Mouse (Mus musculus): ENCODE data around the gene Itgb5.

The Itgb5 gene

GRCm38 (mm10) chr16:33916473-33917251, 87.2 kb downstream of the Itgb5 start:
- DNase-seq, result no peak

DNA sequence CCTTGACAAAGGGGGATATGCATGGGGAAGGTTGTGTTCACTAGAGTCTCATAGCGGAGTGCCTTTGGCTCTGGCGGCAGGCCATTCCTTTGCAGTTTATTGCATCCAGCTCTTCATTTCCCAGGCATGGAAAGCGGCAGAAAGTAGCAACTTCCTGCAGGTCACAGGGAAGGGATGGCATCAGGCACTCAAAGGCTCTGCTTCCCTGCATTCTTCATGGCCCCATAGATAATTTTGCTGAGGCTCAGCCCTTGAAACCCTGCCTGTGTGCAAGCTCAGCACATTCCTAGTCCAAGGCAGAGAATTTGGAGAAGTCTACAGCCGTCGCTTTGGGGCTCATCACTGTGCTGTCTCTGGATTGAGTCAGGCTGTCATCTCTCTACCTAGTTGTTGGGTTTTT, 87.9 kb downstream of the Itgb5 start:
- no peak for DNase-seq

GRCm38 (mm10) chr16:33917926-33918325, 88.5 kb downstream of the Itgb5 start:
- no peak for DNase-seq

DNA sequence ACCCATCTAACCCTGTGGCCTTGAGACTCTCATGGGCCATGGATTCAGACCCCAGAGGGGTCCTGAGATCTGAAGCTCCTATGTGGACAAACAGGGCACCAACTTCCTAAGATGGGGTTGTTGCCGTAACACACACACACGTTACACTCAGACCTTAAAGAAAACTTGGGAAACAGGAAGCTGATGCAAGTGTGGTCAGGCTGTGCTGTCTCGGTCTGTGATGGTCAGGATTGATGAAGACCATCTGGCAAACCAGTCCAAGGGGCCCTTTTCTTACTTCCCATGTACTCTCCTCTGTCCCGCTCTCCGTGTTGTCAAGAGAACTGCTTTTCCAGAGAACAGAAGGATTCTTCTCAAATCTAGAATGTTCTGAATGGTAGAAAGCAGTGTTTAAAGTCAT, 92.0 kb downstream of the Itgb5 start:
- no peak for DNase-seq

GRCm38 (mm10) chr16:33922111-33923000, 92.9 kb downstream of the Itgb5 start:
- peak; percentile 21 for DNase-seq

DNA sequence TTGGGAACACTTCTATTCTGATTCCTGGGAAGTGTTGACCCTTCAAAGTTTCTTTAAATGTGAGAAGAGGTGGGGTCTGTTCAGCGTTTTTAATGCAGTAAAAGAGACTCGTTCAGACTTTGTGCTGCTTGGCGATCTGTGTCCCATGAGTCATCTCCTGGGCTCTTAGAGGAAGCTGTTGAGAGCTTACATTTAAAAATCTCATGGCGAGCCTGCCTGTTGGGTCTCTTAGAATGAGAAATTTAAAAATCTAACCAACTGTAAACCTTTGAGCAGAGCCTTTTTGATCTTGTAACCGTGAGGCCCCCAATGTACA, 93.5 kb downstream of the Itgb5 start:
- DNase-seq, result no peak

DNA sequence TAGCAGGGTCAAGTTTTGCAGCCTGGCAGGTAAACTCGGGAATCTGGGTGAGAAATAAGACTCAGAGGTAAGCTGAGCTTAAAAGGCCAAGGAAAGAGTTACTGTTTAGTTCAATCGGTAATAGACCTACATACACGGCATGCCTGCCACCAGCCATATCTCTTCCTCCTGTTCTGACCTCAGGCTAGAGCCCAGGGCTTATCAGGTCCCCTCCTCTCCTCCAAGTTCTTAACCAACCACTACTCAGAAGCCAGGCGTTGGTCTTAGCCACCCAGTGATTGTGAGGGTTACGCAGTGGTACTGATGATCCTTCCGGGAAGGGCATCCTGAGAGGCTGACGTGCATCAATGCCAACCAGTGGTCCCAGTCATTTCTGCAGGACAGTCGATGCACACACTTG, 94.3 kb downstream of the Itgb5 start:
- DNase-seq, result no peak

DNA sequence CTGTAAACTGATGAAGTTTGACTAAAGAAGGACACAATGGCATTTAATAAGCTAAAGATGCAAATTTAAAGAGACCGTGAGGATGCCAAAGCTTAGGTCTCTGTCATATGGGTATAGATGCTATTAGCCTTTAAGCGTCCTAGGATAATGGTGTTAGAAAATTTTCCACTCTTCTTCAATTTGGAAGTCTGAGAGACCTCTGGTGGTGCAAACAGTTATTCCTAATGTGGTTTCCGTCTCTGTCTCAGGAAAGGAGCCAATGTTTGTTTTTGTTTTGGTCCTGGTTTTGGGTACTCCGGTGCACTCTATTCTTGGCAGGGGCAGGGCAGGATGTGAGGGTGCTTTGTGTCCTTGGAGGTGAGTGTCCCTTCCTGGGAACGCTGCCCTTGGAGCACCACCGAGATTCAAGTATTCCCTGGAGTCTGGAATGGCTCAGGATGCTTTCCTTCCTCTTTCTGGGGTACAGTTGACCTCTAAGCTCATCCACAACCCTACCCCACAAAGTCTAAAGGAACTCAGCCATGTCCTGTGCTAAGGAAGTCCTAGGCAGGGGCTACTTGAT, 97.9 kb downstream of the Itgb5 start:
- DNase-seq, result no peak

DNA sequence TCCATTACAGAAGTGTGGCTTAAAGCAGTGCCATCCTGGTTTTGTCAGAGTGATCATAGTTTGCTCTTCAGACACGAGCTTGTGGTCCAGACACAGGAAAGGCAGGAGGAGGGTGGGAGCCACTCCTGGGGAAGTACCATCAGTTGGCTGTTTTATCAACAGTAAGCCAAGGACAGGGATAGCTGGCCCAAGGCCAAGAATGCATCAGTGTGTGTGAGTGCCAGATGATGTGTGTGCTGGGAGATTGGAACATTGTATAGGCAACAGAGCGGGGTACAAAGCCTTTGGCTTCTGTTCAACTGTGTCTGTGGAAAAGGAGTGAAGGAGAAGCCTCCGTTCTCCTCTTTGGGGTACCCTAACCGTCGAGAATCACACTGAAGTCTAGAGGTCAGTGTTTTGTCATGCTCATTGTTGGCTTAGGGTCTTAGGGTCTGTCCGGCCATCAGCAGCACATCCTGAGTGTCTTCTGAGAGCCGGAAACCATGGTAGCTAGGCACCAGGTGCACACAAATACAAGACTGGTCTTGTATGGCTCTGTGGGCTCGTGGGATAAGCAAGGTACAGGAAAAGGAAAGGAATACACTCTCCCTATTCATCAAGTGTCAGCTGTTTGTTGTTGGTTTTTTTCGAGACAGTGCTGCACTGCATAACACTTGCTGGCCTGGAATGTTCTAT, 99.5 kb downstream of the Itgb5 start:
- DNase-seq, result no peak

GRCm38 (mm10) chr16:33930785-33931184, 101.3 kb downstream of the Itgb5 start:
- DNase-seq, result no peak

DNA sequence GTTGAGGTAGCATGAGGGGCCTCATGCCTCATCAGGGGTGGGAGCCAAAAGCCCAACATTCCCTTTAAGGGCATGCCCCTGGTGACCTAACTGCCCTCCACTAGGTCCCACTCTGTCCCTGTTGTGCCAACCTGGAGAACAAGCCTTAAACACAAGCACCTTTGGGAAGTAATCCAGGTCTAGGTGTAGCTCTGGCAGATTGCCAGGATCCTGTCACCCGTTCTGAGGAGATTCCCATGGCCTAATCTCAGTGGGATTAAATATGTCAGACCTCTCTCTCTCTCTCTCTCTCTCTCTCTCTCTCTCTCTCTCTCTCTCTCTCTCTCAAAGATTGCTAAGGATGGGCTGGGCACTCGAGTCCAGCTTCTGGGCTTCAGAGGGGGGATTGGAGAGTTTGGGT, 102.2 kb downstream of the Itgb5 start:
- no peak for DNase-seq

DNA sequence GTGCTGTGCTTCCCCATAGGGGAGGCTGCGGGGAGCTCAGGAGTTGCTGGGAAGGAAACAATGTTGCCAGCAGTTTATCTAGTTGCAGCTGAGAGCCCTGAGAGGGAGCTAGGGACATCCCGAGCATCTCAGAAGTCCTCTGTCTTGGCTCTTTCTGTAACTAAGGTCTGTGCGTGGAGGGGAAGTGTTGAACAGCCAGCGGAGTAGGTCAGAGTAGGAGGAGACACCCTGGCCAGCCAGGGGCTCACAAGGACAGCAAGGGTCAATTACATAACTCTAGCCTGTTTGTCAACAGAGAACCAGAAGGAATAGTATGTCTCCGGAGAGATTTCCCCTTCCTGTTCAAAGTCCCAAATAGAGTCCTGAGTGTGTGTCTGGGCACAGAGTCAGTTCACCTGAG, 102.7 kb downstream of the Itgb5 start:
- DNase-seq, result no peak

GRCm38 (mm10) chr16:33933411-33933810, 103.9 kb downstream of the Itgb5 start:
- no peak for DNase-seq

DNA sequence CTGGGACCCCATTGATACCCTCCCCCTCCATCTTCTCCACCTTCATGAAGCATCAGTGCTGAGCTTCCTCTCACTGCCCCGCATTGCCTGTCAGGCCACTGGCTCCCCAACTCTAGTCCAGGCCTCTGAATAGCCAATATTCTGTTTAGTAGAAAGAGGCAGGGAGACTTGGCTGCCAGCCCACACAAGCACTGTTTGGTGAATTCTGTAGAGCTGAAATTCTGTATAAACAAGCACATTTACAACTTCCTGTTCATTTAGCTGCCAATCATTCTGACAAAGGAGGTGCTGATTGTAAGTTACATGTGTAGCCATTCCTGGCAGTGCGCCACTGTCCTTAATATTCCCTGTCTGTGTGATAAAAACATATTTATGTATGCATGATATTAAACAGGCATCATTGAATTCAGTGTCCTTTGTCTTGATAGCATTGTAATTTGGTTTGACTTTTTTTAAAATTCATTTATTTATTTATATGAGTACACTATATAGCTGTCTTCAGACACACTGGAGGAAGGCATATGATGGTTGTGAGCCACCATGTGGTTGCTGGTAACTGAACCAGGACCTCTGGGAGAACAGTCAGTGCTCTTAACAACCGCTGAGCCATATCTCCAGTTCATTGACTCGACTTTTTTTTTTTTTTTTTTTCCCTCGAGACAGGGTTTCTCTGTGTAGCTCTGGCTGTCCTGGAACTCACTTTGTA, 105.4 kb downstream of the Itgb5 start:
- no peak for DNase-seq

DNA sequence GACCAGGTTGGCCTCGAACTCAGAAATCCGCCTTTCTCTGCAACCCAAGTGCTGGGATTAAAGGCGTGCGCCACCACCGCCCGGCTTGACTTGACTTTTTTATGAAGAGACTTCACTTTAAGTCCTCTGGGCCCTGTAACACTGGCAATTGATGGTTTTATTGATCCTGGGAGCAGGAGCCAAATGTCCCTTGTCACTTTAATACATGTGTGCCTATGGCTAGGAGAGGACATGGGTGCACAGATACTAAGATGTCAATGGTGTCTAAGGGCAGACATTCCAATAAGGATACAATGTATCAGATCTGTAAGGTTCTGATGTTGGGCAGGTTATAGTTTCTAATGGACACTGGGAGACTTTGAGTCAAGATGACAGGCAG, 105.9 kb downstream of the Itgb5 start:
- DNase-seq, result no peak

DNA sequence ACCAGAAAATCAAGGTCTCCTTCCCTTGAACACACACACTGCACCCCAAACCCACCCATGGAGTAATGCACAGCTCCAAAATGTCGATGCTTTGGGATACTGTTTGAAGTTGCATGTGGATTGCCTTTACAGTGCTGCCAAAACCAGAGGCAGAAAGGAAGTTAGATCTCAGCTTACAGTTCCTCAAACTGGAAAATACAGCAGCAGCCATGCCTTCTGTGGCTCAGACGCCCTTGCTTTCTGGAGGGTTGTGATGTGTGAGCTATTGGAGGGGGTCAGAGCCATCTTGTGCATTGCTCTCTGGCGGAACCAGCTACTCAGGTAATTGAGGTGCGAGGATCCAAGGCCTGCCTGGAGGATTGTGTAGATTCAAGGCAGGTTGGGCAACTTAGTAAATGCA, 107.4 kb downstream of the Itgb5 start:
- DNase-seq, result no peak

- peak; percentile 28 for DNase-seq
These were observed 108.1 kb downstream of the Itgb5 start for GRCm38 (mm10) chr16:33937567-33937966.

- no peak for DNase-seq
These were observed 109.1 kb downstream of the Itgb5 start for GRCm38 (mm10) chr16:33938311-33939132.

GRCm38 (mm10) chr16:33939133-33939531, 109.7 kb downstream of the Itgb5 start:
- DNase-seq, result no peak

- DNase-seq, result no peak
These were observed 110.2 kb downstream of the Itgb5 start for GRCm38 (mm10) chr16:33939636-33940035.

GRCm38 (mm10) chr16:33940095-33940494, 110.6 kb downstream of the Itgb5 start:
- DNase-seq, result no peak

DNA sequence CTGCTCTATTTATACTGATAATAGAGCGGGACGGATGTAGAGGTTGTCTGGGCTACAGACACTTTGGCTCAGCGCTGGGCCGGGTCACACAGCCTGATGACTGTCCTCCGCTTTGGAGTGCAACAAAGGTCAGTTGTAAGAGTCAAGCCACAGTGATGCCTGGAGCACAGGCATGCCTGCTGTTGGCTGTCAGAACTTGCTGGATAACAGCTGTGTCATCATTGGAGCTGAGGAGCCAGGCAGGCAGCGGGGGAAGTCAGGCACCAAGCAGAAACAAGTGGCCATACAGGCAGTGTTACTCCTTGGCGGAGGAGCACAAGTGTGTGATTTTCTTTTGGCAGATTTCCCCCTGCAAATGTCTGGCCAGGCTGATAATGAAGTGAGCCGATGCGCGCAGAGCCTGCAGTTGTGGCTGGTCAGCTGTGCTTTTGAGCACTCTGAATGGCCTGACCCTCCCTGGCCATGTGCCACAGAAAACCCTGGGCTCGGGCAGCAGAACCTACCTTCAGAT, 111.9 kb downstream of the Itgb5 start:
- DNase-seq, result peak; percentile 12
